20 mouse cellular contexts compared by ENCODE assay signal in genomic region chr12:71419161-71419560, GRCm38 (mm10).
"Had no signal": no experiment of that assay in that cellular context is flagged by ENCODE, and none has a peak within 500 bp of the region (broad histone marks: within the 10 kb centered on the region; RNA-seq: fewer than 3 reads in every experiment).

No protein-coding gene starts in this region.

- H3K4me1 ChIP-seq: midbrain, embryonic 12.5 days; neural tube, embryonic 13.5 days; neural tube, embryonic 15.5 days had no signal

- H3K36me3 ChIP-seq: lung, embryonic 15.5 days; midbrain, embryonic 10.5 days; midbrain, embryonic 12.5 days; neural tube, embryonic 13.5 days; neural tube, embryonic 15.5 days had no signal

- H3K27me3 ChIP-seq: lung, embryonic 15.5 days; midbrain, embryonic 12.5 days; neural tube, embryonic 13.5 days; neural tube, embryonic 15.5 days had no signal

- H3K9me3 ChIP-seq: lung, embryonic 15.5 days; midbrain, embryonic 10.5 days; midbrain, embryonic 12.5 days; neural tube, embryonic 13.5 days; neural tube, embryonic 15.5 days had no signal

- H3K9ac ChIP-seq: lung, embryonic 15.5 days; midbrain, embryonic 12.5 days; neural tube, embryonic 13.5 days; neural tube, embryonic 15.5 days had no signal

- H3K4me2 ChIP-seq: lung, embryonic 15.5 days; midbrain, embryonic 12.5 days; neural tube, embryonic 13.5 days; neural tube, embryonic 15.5 days had no signal

- H3K27ac ChIP-seq: lung, embryonic 15.5 days; midbrain, embryonic 10.5 days; midbrain, embryonic 12.5 days; neural tube, embryonic 13.5 days; neural tube, embryonic 15.5 days had no signal

- DNase-seq: lung, adult 2 months; lung, postnatal 14 days; lung, postnatal 36 days; midbrain, embryonic 14.5 days; retina, postnatal 1 day; right cerebral cortex, adult 18-20 months; right cerebral cortex, postnatal 25 days; right cerebral cortex, postnatal 4 days; spleen, adult 18-20 months; thymus, adult 18-20 months; thymus, postnatal 14 days; thymus, postnatal 36 days had no signal

- ATAC-seq: lung, postnatal 0 days; midbrain, embryonic 16.5 days had no signal

- H3K4me3 ChIP-seq: lung, embryonic 15.5 days; midbrain, embryonic 10.5 days; midbrain, embryonic 12.5 days; myocyte; neural tube, embryonic 13.5 days; neural tube, embryonic 15.5 days had no signal
